Mouse (Mus musculus) cortical plate, adult 2 months (tissue): ENCODE measurements around the gene Abca7.

Experiments used
- CTCF ChIP-seq: fragments of 200-500 bp; IDR thresholded peaks from 2 replicates; pipeline ENCODE4 v1.5.1; 2011; ENCODE audit warnings: mild to moderate bottlenecking, control low read depth, low read length; ENCODE audit not compliant: insufficient read depth; ENCODE audit errors: extremely low read depth
- POLR2A ChIP-seq: fragments of 200-500 bp; IDR thresholded peaks from 2 replicates; pipeline ENCODE4 v1.6.1; 2011; ENCODE audit warnings: mild to moderate bottlenecking, low read length, control low read depth; ENCODE audit not compliant: insufficient read depth; ENCODE audit errors: extremely low read depth

DNA sequence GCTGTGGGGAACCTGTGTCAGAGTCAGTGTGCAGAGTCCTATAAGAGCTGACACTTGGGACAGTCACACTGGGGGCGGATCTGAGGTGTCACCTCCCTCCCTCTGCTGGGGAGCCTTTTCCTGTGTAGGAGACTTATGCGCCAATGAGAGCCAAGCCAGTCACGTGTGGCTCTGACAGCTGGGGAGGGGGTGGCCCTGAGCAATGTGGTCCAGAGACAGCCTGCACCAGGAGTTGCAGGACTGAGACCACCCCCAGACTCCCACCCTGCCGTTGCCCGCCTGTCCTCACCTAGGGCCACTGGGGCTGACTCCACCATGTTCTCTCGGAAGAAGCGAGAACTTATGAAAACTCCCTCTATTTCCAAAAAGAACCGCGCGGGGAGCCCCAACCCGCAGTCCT lies 20.2 kb downstream of the Abca7 start, which contains the start of gene Arhgap45:
- TF ChIP-seq CTCF (no peak), POLR2A (no peak)
